ENCODE assay signal across 11 mouse cellular contexts in the genomic region with DNA sequence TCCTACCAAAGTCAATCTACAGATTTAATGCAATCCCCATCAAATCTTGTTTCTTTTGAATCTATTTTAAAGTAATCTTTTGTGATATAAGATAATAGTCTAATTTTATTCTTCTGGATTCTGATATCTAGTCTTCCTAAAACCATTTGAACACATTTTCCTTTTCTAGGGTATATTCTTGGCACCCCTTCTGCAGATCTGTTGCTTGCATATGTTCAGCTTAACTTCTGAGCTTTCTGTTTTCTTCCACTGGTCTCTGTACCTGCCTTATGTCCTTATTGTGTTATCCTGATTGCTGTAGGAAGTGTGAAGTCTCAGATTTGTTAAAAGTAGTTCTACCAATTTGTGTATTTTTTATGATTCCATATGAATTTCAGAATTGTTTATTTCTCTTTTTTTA.
"Had no signal": no experiment of that assay in that cellular context is flagged by ENCODE, and none has a peak within 500 bp of the region (broad histone marks: within the 10 kb centered on the region; RNA-seq: fewer than 3 reads in every experiment).

No protein-coding gene starts in this region.

- DNase-seq: lung, adult 18-20 months; lung, embryonic 14.5 days; lung, postnatal 10 days; lung, postnatal 4 days; midbrain, embryonic 14.5 days; retina, postnatal 1 day; right cerebral cortex, adult 18-20 months; thymus, adult 18-20 months; thymus, postnatal 14 days; thymus, postnatal 36 days had no signal

- ATAC-seq: midbrain, embryonic 16.5 days had no signal
